Mouse (Mus musculus) C2C12 (cell line): ENCODE results near the gene Os9.

ENCODE experiments used
- CEBPB ChIP-seq: IDR thresholded peaks from one replicate; pipeline ENCODE4 v1.6.1; 2011; ENCODE audit warnings: low read depth, mild to moderate bottlenecking, control low read depth, moderate library complexity
- CTCF ChIP-seq: IDR thresholded peaks from one replicate; pipeline ENCODE4 v1.5.1; 2011; ENCODE audit not compliant: control insufficient read depth, insufficient read depth, insufficient read length
- MYOD1 ChIP-seq: IDR thresholded peaks from one replicate; pipeline ENCODE4 v1.6.1; 2011; ENCODE audit warnings: low read depth; ENCODE audit not compliant: control insufficient read depth, insufficient read length
- MYOG ChIP-seq: IDR thresholded peaks from one replicate; pipeline ENCODE4 v1.6.1; 2011; ENCODE audit not compliant: control insufficient read depth, insufficient read length; ENCODE audit errors: extremely low read depth
- USF1 ChIP-seq: IDR thresholded peaks from one replicate; pipeline ENCODE4 v1.6.1; 2011; ENCODE audit warnings: low read depth, mild to moderate bottlenecking, control low read depth, moderate library complexity

- no peak for TF ChIP-seq CTCF
- no peak for TF ChIP-seq MYOG
- no peak for TF ChIP-seq CEBPB
- TF ChIP-seq USF1: no peak
- TF ChIP-seq MYOD1: no peak
Measured at GRCm38 (mm10) chr10:127055406-127055805, 65.5 kb downstream of the Os9 start.
